Mouse (Mus musculus): ENCODE results near the gene Pabpc1l.

GRCm38 (mm10) chr2:163996275-163996674 is 29.0 kb upstream of the Pabpc1l start:
- no peak for TF ChIP-seq POLR2A (IDR thresholded peaks at IDR 0.05; ENCODE audit: extremely low read depth, insufficient read depth, low read length)
- TF ChIP-seq CTCF (IDR thresholded peaks at IDR 0.05; ENCODE audit: low read depth, low read length), result no peak
